Mouse (Mus musculus): ENCODE data around the gene Nfe2l2.

DNA sequence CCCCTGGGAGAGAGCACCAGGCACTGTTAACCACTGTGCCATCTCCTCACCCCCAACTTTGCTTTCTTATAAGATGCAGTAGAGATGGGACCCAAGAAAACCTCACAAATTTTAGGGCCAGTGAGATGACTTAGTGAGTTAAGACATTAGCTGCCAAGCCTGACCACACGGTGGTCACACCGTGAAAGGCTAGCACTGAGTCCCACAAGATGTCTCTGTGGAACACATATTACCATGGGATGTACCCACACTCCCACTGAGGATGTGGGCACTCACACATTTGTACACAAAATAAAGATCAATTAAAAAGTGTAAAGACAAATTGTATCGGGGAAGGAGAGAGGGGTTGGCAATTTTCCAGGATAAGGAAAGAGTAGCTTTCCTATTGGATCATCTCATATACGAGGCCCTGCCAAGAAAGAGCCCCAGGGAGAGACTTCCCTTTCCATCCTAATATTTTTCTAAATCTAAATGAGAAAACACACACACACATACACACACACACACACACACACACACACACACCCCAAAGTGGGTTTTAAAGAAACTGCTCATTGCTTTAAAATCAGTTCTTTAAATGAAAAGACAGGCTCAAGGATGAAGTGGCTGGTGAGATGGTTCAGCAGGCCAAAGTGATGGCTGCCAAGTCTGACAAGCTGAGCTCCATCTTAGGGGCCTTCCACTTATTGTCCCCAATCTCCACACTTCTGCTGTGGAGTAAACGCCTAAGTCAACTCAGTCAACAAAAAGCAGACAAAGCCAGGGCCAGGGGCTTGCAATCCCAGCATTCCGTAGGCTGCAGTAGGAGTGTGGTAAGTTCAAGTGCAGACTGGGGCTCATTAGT, 77.6 kb downstream of the Nfe2l2 start:
- TF ChIP-seq CTCF (IDR thresholded peaks at IDR 0.05; ENCODE audit: control insufficient read depth, insufficient read depth, insufficient read length), result no peak
- no peak for TF ChIP-seq USF1 (IDR thresholded peaks at IDR 0.05; ENCODE audit: low read depth)
